Mouse (Mus musculus): ENCODE data around the gene Tti1. TPM values are rescaled to one million over a fixed set of nuclear protein-coding genes. Genes with fewer than 3 reads are reported as not detected.

Gene Tti1
- total RNA-seq, 2 experiments from 2014 or later, result 22.0 to 24.7 TPM

- no peak for ATAC-seq (replicated peaks; ENCODE audit: low FRiP score, low TSS enrichment, poor library complexity, severe bottlenecking)
These were observed 45.0 kb downstream of the Tti1 start for GRCm38 (mm10) chr2:157983276-157983675.

GRCm38 (mm10) chr2:157982727-157983126 is 45.5 kb downstream of the Tti1 start:
- ATAC-seq (replicated peaks; ENCODE audit: low FRiP score, low TSS enrichment, poor library complexity, severe bottlenecking), result no peak

GRCm38 (mm10) chr2:157979241-157979640 is 49.0 kb downstream of the Tti1 start:
- no peak for ATAC-seq (replicated peaks; ENCODE audit: low FRiP score, low TSS enrichment, poor library complexity, severe bottlenecking)

- ATAC-seq (replicated peaks; ENCODE audit: low FRiP score, low TSS enrichment, poor library complexity, severe bottlenecking), result no peak
These were observed 52.6 kb downstream of the Tti1 start for GRCm38 (mm10) chr2:157975595-157975994.

GRCm38 (mm10) chr2:157974604-157975501 is 53.4 kb downstream of the Tti1 start:
- no peak for ATAC-seq (replicated peaks; ENCODE audit: low FRiP score, low TSS enrichment, poor library complexity, severe bottlenecking)

GRCm38 (mm10) chr2:157970669-157971068 is 57.6 kb downstream of the Tti1 start:
- 0 out of 2 replicates have a peak, but pooled peaks have one; percentile 37 for ATAC-seq (replicated peaks; ENCODE audit: low FRiP score, low TSS enrichment, poor library complexity, severe bottlenecking)

GRCm38 (mm10) chr2:157970124-157970523 is 58.1 kb downstream of the Tti1 start:
- 0 out of 2 replicates have a peak, but pooled peaks have one; percentile 14 for ATAC-seq (replicated peaks; ENCODE audit: low FRiP score, low TSS enrichment, poor library complexity, severe bottlenecking)

GRCm38 (mm10) chr2:157967856-157968255 is 60.4 kb downstream of the Tti1 start:
- no peak for ATAC-seq (replicated peaks; ENCODE audit: low FRiP score, low TSS enrichment, poor library complexity, severe bottlenecking)

GRCm38 (mm10) chr2:157957707-157958108 is 70.5 kb downstream of the Tti1 start:
- ATAC-seq (replicated peaks; ENCODE audit: low FRiP score, low TSS enrichment, poor library complexity, severe bottlenecking), result no peak

- no peak for ATAC-seq (replicated peaks; ENCODE audit: low FRiP score, low TSS enrichment, poor library complexity, severe bottlenecking)
These were observed 74.3 kb downstream of the Tti1 start for GRCm38 (mm10) chr2:157953978-157954377.

GRCm38 (mm10) chr2:157944156-157944893 is 83.9 kb downstream of the Tti1 start:
- no peak for ATAC-seq (replicated peaks; ENCODE audit: low FRiP score, low TSS enrichment, poor library complexity, severe bottlenecking)

- 0 out of 2 replicates have a peak, but pooled peaks have one; percentile 53 for ATAC-seq (replicated peaks; ENCODE audit: low FRiP score, low TSS enrichment, poor library complexity, severe bottlenecking)
These were observed 84.6 kb downstream of the Tti1 start for GRCm38 (mm10) chr2:157943514-157944155.

GRCm38 (mm10) chr2:157940586-157941185 is 87.5 kb downstream of the Tti1 start:
- no peak for ATAC-seq (replicated peaks; ENCODE audit: low FRiP score, low TSS enrichment, poor library complexity, severe bottlenecking)

- ATAC-seq (replicated peaks; ENCODE audit: low FRiP score, low TSS enrichment, poor library complexity, severe bottlenecking), result no peak
These were observed 91.6 kb downstream of the Tti1 start for GRCm38 (mm10) chr2:157936676-157937075.

GRCm38 (mm10) chr2:157935444-157936171 is 92.6 kb downstream of the Tti1 start:
- peak; percentile 54 for ATAC-seq (replicated peaks; ENCODE audit: low FRiP score, low TSS enrichment, poor library complexity, severe bottlenecking)

- ATAC-seq (replicated peaks; ENCODE audit: low FRiP score, low TSS enrichment, poor library complexity, severe bottlenecking), result no peak
These were observed 95.6 kb downstream of the Tti1 start for GRCm38 (mm10) chr2:157932655-157933054.

Data from megakaryocyte-erythroid progenitor cell, adult 5-6 weeks (primary cell).